Mouse (Mus musculus): ENCODE measurements around the gene Plk3. TPM values are rescaled to one million over a fixed set of nuclear protein-coding genes. Genes with fewer than 3 reads are reported as not detected.
A peak's percentile ranks its signal among the peaks of the same experiment; 100 is the strongest.

The Plk3 gene
- polyA plus RNA-seq, 3 experiments from 2014 or later: 13.4 to 19.8 (median 18.8) TPM

- ATAC-seq: no peak
Observed at GRCm38 (mm10) chr4:117138295-117139216, 4.8 kb upstream of the Plk3 start.

DNA sequence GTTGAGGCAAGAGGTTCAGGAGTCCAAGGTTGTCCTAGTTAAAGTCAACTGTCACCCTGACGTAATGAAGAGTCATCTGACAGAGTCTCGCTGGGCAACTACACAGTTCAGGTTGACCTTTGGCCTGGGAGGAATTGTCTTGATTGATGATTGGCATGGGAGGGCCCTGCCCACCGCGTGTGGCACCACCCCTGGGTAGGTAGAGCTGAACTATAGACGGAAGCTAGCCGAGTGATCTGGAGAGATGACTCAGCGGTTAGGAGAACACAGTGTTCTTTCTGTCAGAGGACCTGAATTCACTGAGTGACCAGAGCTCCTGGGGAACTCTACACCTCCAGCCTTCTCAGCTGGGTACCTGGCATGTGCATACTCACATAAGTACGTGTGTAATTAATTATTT is 2.3 kb upstream of the Plk3 start:
- no peak for ATAC-seq

DNA sequence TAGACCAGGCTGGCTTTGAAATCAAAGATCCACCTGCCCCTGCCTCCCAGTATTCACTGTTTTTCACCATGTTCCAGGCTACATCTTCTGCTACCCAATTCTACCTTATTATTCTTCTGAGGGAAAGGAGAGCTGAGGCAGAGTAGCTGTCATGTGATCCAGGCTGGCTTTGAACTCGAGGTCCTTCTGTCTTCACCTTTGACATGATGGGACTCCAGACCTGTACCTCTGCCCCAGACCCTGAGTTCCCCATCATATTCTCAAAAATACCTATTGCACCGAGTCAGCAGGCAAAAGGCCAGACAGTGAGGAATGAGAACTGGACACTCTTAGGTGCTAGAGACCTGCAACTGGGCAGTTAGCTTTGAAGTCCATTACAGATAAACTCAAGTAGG is 835 bp upstream of the Plk3 start:
- ATAC-seq: no peak

GRCm38 (mm10) chr4:117133366-117133796 is 382 bp downstream of the Plk3 start:
- ATAC-seq: peak; percentile 1

DNA sequence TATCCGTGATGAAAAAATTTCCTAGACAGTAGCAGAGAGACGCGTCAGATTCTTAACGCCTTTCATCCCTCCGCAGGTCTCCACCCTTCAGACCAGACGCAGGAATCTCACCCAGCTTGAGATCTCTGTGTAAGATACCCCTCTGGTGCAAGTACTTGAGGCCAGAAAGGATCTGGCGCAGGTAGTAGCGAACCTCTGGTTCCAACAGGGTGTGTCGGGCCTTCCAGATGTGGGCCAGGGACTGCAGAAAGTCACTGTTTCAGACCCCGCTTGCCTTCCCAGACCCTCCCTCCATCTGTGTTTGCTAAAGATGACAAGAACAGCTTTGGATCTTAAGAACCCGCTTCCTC is 994 bp downstream of the Plk3 start:
- no peak for ATAC-seq

- no peak for ATAC-seq
Observed at GRCm38 (mm10) chr4:117131890-117132793, 1.6 kb downstream of the Plk3 start.

DNA sequence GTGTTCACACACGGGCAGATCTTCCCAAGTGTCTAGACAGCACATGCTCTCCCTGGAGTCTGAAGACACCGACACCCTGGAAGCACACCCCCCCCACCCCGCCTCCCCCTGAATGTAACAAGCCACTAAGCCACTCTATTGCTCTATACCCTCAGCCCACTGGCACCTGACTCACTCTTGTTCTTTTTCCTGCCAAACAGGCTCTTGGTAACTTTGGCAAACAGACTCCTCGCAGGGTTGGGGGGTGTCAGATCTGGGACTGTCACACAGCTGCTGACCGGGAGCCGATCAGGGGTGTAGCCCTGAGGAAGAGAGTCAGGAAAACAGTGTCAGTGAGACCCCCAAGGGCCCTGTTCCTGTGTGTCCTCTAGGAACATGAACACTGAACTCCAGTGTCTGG is 2.6 kb downstream of the Plk3 start:
- no peak for ATAC-seq

DNA sequence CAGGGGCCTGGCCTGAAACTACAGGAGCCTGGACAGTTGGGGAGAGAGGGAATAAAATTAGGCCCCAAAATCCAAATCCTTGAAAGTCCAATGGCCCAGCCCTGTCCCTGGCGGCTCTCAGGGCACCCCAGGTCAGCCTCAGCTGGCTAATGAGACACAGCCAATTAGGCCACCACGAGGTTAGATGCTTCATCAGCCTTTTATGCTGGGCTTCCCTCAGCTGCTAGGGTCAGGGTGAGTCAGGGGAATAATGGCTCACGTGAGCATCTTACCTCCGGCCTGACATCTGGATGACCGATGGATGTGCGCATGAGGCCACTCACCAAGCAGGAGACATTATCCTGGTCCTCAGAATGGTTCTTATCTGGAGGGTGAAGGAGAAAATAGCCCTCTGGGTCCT is 3.0 kb downstream of the Plk3 start:
- ATAC-seq: no peak

DNA sequence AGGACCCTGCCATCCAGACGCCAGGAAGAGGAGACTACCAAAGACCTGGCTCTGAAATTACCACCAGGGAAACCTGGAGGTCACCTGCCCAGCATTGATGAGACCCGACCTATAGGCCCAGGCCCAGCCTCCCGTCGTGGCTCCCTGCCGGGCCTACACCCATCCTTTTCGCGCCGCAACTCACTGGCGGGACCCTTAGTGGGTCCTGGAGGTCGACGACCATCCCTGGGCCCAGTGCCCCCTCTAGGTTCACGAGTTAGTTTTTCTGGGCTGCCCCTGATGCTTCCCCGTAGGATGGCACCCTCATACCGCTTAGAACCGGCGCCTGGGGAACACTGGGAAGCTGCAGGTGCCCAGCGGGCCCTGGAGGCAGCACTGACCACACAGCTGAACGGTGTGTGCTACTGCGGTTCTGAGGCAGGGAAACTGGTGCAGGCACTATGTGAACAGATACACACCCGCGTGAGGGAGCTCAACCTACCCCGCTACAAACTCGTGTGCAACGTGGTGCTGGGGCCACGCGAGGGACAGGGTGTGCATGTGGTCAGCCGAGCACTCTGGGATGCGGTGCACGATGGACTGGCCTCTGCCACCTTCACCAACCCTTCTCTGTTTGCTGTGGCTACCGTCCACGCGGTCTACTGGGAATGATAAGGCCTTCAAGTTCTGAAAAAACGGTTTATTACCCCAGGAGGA is 5.6 kb downstream of the Plk3 start:
- no peak for ATAC-seq

GRCm38 (mm10) chr4:117126675-117127290 is 7.0 kb downstream of the Plk3 start, which contains the start of gene Tctex1d4:
Gene Tctex1d4 (plus strand): TSS chr4:117126794.
- no peak for ATAC-seq

DNA sequence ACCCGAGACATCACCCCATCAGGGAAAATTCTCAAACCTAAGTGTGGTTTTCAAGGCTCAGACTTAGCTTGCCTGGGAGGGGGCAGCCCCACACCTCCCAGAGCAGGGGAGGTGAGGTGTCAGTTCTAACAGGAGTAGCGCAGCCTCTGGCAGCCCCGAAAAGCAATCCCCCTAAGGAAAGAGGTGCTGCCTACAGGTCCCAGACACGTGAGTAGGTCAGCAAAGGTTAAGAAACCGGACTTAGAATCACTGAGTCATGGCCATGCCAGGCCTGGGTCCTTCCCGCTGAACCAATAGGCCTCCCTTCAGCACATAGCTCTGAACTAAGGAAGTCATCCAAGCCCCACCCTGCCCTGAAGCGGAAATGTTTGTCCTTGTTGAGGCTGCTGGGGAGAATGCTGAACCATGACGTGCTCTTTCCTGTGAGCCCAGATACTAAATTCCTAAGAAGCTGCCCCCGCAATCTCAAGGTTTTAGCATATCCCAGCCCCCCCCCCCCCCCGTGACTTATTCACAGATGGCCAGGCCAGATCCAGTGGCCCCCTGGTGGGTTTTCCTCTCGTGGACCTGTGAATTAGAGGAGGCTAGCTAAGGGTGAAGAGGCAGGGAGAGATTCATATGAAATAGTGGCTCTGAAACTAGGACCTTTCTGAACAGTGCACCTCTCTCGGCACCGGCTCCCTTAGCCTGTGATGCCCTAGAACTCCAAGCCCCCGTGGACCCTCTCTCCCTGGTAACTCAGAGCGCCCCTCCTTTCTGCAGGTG is 7.7 kb downstream of the Plk3 start:
- ATAC-seq: peak; percentile 54

GRCm38 (mm10) chr4:117125348-117125909 is 8.3 kb downstream of the Plk3 start, which contains the start of gene Btbd19:
Gene Btbd19 (minus strand): TSS chr4:117125725.
- no peak for ATAC-seq

GRCm38 (mm10) chr4:117124518-117125347 is 9.0 kb downstream of the Plk3 start:
- ATAC-seq: peak; percentile 75

DNA sequence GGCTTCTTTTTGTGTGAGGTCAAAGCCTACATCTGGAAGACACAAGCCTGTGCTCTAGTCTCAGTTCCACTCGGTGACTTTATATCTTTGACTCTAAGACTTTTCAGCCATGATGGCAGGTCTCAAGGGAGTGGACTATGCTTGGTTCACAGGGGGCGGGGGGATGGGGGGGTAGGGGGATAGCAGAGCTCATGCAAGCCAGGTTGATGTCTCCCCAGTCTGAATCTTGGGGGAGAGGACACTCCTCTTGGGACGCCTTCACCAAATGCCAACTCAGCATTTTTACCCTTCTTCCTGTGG is 9.6 kb downstream of the Plk3 start:
- ATAC-seq: no peak

GRCm38 (mm10) chr4:117123546-117124217 is 10.1 kb downstream of the Plk3 start:
- no peak for ATAC-seq

DNA sequence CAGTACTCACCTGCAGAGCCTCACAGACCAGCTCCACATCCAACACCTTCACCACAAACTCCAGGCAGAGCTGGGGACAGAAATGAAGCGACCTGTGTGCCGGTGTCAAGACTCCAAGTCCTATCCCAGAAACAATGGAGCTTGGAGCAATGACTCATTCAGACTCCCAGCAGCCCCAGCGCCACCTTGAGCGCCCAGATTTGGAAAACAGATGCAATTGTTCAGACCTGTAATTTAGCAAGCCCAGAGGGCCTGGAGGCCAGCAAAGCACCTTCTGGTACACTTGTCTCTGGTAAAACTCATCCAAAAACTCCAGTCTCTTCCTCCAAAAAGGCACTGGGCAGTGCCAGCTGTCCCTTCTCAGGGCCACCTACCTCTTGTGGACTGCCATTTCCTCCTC is 11.6 kb downstream of the Plk3 start:
- no peak for ATAC-seq

- peak; percentile 58 for ATAC-seq
Observed at GRCm38 (mm10) chr4:117120445-117121414, 13.0 kb downstream of the Plk3 start.

DNA sequence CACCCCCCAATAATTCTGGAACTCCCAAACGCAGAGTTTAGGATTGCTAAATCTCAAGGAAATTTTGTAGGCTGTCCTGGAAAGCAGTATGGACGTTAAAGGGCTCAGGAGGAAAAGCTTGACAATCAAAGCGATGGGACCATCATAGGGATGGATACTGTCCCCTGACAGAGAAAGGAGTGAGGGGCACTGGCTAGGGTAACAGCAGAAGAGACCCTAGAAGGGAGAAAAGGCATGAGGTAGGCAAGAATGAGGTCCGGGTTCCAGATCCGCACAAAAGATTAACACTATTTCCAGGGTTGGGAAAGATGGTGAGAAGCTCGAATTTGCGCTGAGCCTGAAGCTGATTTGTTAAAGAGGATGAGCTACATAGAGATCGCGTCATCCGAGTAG is 13.7 kb downstream of the Plk3 start:
- no peak for ATAC-seq

DNA sequence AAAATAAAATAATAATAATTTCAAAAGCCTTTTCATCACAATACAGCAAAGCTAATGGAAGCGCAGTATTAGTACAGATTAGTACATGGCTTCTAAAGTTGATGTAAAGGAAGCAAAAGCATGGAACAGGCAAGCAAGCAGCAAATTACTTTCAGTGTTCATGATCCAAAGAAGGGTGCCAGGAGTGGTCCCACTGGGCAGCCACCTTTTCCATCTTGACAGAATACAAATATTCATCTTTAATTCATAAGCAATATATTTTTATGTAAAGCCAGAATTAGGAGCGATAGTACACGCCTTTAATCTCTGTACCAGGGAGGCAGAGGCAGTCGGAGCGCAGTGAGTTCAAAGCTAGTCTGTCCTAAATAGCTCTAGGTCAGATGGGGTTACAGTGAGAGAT is 14.1 kb downstream of the Plk3 start:
- no peak for ATAC-seq

Data from inflammation-experienced regulatory T-cells, adult 6 months (primary cell).